Mouse (Mus musculus): ENCODE measurements around the gene Zbtb8os. TPM values are rescaled to one million over a fixed set of nuclear protein-coding genes. Genes with fewer than 3 reads are reported as not detected.
A peak's percentile ranks its signal among the peaks of the same experiment; 100 is the strongest.

Zbtb8os gene
- polyA plus RNA-seq, 1 experiment = 20.7 TPM

DNA sequence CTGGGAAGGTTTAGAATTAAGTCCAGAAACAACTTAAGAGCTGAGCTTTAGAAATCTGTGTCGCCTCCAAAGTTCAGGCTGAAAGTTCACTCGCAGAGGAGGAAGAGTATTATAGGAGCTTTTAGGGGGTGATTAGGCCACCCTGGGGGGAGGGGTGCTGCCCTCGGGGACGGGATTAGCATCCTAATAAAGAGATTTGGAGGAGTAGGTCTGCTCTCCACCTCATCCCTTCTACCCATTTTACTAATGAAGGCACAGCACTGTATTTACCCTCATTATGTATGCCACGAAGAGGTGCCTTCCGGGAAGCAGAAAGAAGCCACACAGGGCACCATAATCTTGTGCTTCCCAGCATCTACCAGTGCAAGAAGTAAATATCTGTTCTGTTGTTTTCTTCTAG lies 39.5 kb downstream of the Zbtb8os start:
- no peak for TF ChIP-seq CTCF (IDR thresholded peaks at IDR 0.05; ENCODE audit: control insufficient read depth, insufficient read depth, insufficient replicate concordance, low read depth, low read length)
- no peak for TF ChIP-seq POLR2A (IDR thresholded peaks at IDR 0.05; ENCODE audit: control insufficient read depth, low read depth, low read length)
- H3K27me3 ChIP-seq (ENCODE audit: control insufficient read depth, insufficient read depth, low read length) = no peaks in the 10 kb centered on the region

DNA sequence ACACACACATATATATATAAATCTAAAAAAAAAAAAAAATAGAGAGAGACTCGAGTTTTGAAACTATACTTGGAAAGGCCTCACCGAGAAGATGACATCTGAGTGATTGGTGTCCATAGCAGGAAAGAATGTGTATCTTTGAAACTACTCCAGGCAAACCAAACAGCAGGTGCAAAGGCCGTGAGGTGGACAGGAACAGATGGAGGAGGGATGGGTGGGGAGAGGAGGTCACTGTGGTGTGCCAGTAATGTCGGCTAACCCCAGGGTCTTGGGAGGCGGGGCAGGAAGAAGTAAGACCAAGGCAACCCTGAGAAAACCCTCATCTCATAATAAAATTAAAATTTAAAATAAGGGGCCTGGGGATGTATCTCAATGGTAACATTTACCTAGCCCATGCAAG lies 40.3 kb downstream of the Zbtb8os start:
- Histone ChIP-seq H3K27me3 (ENCODE audit: control insufficient read depth, insufficient read depth, low read length) (no peaks in the 10 kb centered on the region), H3K4me1 (ENCODE audit: control insufficient read depth, insufficient read depth, low read length) (peaks cover 4% of the 10 kb centered on the region), H3K4me3 (ENCODE audit: control insufficient read depth, low read depth, low read length) (no peak overlapping the region), H3K27ac (ENCODE audit: control insufficient read depth, insufficient read depth, low read depth, low read length) (no peak overlapping the region), H3K36me3 (ENCODE audit: control insufficient read depth, insufficient read depth, low read length) (no peaks in the 10 kb centered on the region)
- no peak for TF ChIP-seq POLR2A (IDR thresholded peaks at IDR 0.05; ENCODE audit: control insufficient read depth, low read depth, low read length)
- no peak for TF ChIP-seq CTCF (IDR thresholded peaks at IDR 0.05; ENCODE audit: control insufficient read depth, insufficient read depth, insufficient replicate concordance, low read depth, low read length)

More for the DNA sequence above, 39.5 kb downstream of the Zbtb8os start:
- H3K4me3 ChIP-seq (ENCODE audit: control insufficient read depth, low read depth, low read length) = no peak overlapping the region
- peak overlapping the region; percentile 39; the same call in 1 of the 2 replicates for H3K27ac ChIP-seq (ENCODE audit: control insufficient read depth, insufficient read depth, low read depth, low read length)
- no peaks in the 10 kb centered on the region for H3K36me3 ChIP-seq (ENCODE audit: control insufficient read depth, insufficient read depth, low read length)
- peaks cover 4% of the 10 kb centered on the region for H3K4me1 ChIP-seq (ENCODE audit: control insufficient read depth, insufficient read depth, low read length)

DNA sequence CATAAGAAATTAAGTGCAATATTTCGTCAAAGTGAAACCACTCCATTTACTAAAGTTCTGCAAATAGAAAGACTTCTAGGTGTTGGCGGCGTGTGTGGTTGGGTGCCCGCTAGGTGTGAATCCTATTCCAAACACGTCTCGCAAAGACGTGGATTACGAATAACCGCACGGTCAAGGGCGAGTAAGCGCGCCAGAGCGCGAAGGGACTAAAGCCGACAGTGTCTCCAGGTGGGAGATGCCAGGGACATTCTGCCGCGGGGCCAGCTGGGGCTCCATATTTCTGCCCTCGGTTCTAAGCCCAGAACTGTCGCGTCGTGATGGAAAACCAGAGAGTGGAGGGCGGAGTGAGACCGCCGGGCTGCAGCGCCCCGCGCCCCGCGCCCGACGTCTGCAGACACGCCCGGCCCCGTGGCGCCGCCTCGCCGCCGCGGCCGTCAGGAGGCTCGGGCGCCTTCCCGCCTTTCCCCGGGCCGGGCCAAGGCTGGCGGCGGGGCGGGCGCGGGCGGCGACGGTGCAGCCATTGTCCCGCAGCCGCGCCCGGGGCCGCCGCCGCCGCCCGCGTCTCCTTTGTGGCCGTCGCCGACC lies 41.6 kb downstream of the Zbtb8os start:
- H3K36me3 ChIP-seq (ENCODE audit: control insufficient read depth, insufficient read depth, low read length) = no peaks in the 10 kb centered on the region
- peaks cover 15% of the 10 kb centered on the region for H3K4me1 ChIP-seq (ENCODE audit: control insufficient read depth, insufficient read depth, low read length)
- TF ChIP-seq CTCF (IDR thresholded peaks at IDR 0.05; ENCODE audit: control insufficient read depth, insufficient read depth, insufficient replicate concordance, low read depth, low read length) = no peak
- TF ChIP-seq POLR2A (IDR thresholded peaks at IDR 0.05; ENCODE audit: control insufficient read depth, low read depth, low read length) = no peak
- H3K4me3 ChIP-seq (ENCODE audit: control insufficient read depth, low read depth, low read length) = peak overlapping the region; percentile 93
- H3K27ac ChIP-seq (ENCODE audit: control insufficient read depth, insufficient read depth, low read depth, low read length) = peak overlapping the region; percentile 76
- H3K27me3 ChIP-seq (ENCODE audit: control insufficient read depth, insufficient read depth, low read length) = no peaks in the 10 kb centered on the region

DNA sequence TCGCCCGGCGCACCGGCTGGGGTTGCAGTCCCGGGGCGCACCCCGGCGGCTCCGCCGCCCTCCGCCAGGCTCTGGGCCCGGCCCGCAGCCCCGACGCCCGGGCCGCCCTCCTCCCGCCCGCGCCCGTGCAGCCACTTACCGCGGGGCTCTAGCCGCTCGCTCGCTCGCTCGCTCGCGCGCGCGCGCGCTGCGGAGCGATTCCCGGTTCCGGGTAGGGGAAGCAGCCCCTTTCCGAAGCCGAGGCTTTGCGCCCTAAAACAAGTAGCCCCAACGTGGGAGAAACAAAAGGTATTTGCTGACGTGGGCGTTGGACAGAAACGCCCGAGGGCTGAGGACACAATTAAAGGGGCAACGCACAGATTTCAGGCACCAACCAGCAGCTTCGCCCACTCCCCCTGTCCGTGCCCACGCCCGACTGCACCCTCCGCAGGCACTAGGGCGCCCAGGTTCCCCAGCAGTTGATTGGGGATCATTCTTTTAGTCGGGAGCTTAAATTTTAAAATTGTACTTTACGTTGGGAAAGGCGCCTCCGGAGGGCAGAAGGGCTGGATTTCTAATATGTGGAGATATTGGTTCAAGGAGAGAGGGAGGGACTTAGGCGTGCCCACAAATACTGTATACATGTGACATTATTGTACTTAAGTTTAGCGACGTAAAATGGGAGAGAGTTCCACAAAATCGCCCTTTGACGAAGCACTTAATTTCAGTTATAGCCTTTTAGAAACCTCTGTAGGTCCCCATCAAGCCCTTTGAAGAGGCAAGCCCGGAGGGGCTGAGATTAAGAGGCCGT lies 42.3 kb downstream of the Zbtb8os start, which contains the start of gene Zbtb8a:
Gene Zbtb8a (minus strand): TSS at position 516 of the 790 bp plus-strand sequence.
- Histone ChIP-seq H3K4me1 (ENCODE audit: control insufficient read depth, insufficient read depth, low read length) (peaks cover 20% of the 10 kb centered on the region), H3K27ac (ENCODE audit: control insufficient read depth, insufficient read depth, low read depth, low read length) (peak within 1 kb of the TSS; percentile 76), H3K36me3 (ENCODE audit: control insufficient read depth, insufficient read depth, low read length) (no peaks in the 10 kb centered on the region), H3K4me3 (ENCODE audit: control insufficient read depth, low read depth, low read length) (peak within 1 kb of the TSS; percentile 93), H3K27me3 (ENCODE audit: control insufficient read depth, insufficient read depth, low read length) (no peaks in the 10 kb centered on the region)
- TF ChIP-seq CTCF (IDR thresholded peaks at IDR 0.05; ENCODE audit: control insufficient read depth, insufficient read depth, insufficient replicate concordance, low read depth, low read length) = no peak
- TF ChIP-seq POLR2A (IDR thresholded peaks at IDR 0.05; ENCODE audit: control insufficient read depth, low read depth, low read length) = no peak

DNA sequence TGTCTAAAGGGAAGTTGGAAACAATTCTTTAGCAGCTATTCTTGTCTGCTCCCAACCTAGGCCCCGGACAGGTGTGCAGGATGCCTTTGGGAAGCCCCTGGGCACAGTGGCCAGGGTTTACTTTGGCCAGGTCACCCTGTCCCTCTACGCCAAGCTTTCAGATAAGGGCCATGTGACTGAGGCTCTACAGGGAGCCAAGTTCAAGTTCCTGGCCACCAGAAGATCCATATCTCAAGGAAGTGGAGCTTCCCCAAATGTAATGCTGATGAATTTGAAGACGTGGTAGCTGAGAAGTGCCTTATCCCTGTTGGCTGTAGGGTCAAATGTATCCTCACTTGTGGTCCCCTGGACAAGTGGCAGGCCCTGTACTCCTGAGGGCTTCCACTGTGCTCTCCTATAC lies 44.3 kb downstream of the Zbtb8os start:
- Histone ChIP-seq H3K36me3 (ENCODE audit: control insufficient read depth, insufficient read depth, low read length) (no peaks in the 10 kb centered on the region), H3K27me3 (ENCODE audit: control insufficient read depth, insufficient read depth, low read length) (no peaks in the 10 kb centered on the region)
- no peak for TF ChIP-seq POLR2A (IDR thresholded peaks at IDR 0.05; ENCODE audit: control insufficient read depth, low read depth, low read length)
- TF ChIP-seq CTCF (IDR thresholded peaks at IDR 0.05; ENCODE audit: control insufficient read depth, insufficient read depth, insufficient replicate concordance, low read depth, low read length) = no peak

DNA sequence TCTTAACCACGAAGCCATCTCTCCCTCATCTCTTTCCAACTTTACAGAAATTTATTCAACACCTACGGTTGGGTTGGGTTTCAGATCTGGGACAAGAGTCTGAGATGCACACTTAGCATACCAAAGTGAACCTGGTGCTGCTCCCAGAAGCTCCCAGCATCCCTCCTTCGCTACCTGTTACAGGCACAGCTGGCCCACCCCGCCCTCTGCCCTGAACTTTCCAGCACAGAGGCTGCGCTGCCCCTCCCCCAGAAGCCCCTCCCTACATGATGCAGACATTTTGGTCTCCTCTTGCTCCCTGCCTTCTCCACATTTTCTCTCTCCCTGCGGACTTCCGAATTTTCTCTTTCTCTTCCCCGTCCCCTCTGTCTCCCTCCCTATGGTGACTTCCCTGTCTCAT lies 45.7 kb downstream of the Zbtb8os start:
- H3K4me3 ChIP-seq (ENCODE audit: control insufficient read depth, low read depth, low read length) = no peak overlapping the region
- TF ChIP-seq POLR2A (IDR thresholded peaks at IDR 0.05; ENCODE audit: control insufficient read depth, low read depth, low read length) = no peak
- no peak for TF ChIP-seq CTCF (IDR thresholded peaks at IDR 0.05; ENCODE audit: control insufficient read depth, insufficient read depth, insufficient replicate concordance, low read depth, low read length)
- no peaks in the 10 kb centered on the region for H3K27me3 ChIP-seq (ENCODE audit: control insufficient read depth, insufficient read depth, low read length)
- H3K27ac ChIP-seq (ENCODE audit: control insufficient read depth, insufficient read depth, low read depth, low read length) = no peak overlapping the region
- H3K36me3 ChIP-seq (ENCODE audit: control insufficient read depth, insufficient read depth, low read length) = no peaks in the 10 kb centered on the region
- peaks cover 20% of the 10 kb centered on the region for H3K4me1 ChIP-seq (ENCODE audit: control insufficient read depth, insufficient read depth, low read length)

More for the DNA sequence above, 44.3 kb downstream of the Zbtb8os start:
- Histone ChIP-seq H3K4me1 (ENCODE audit: control insufficient read depth, insufficient read depth, low read length) (peaks cover 20% of the 10 kb centered on the region), H3K27ac (ENCODE audit: control insufficient read depth, insufficient read depth, low read depth, low read length) (no peak overlapping the region), H3K4me3 (ENCODE audit: control insufficient read depth, low read depth, low read length) (no peak overlapping the region)

DNA sequence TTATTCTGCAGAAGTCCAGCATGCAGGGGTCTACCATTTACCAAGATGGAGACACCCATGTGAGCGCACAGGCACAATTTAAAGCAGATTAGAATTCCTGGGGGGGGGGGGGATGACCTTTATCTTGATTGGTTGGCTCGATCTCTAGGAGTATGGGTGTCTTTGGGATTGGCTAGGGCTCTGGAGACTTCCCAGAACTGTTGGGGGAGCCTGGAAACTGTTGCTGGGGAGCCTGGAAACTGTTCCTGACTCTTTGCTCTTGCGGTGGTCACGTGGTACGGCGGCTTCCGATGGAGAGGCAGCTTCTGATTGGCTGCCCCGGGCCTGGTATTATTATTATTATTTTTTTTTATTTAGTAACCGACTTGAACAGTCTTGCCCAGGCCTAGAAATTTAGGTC lies 46.5 kb downstream of the Zbtb8os start:
- H3K4me1 ChIP-seq (ENCODE audit: control insufficient read depth, insufficient read depth, low read length) = peaks cover 20% of the 10 kb centered on the region
- H3K27me3 ChIP-seq (ENCODE audit: control insufficient read depth, insufficient read depth, low read length) = no peaks in the 10 kb centered on the region
- H3K36me3 ChIP-seq (ENCODE audit: control insufficient read depth, insufficient read depth, low read length) = no peaks in the 10 kb centered on the region
- peak overlapping the region; percentile 74 for H3K4me3 ChIP-seq (ENCODE audit: control insufficient read depth, low read depth, low read length)
- TF ChIP-seq POLR2A (IDR thresholded peaks at IDR 0.05; ENCODE audit: control insufficient read depth, low read depth, low read length) (no peak), CTCF (IDR thresholded peaks at IDR 0.05; ENCODE audit: control insufficient read depth, insufficient read depth, insufficient replicate concordance, low read depth, low read length) (no peak)
- H3K27ac ChIP-seq (ENCODE audit: control insufficient read depth, insufficient read depth, low read depth, low read length) = peak overlapping the region; percentile 51
